Mouse (Mus musculus) liver, postnatal 0 days (tissue): ENCODE results near the gene Atxn1.

Experiments
- CTCF ChIP-seq: sonication (generic); IDR thresholded peaks from 2 replicates; pipeline ENCODE4 v1.5.1; 2016; ENCODE audit warnings: antibody characterized with exemption, low read depth
- EP300 ChIP-seq: IDR thresholded peaks from 2 replicates; pipeline ENCODE4 v1.6.1; 2016; ENCODE audit warnings: antibody characterized with exemption, low read depth, mild to moderate bottlenecking

- no peak for TF ChIP-seq CTCF
- TF ChIP-seq EP300: no peak
Measured at GRCm38 (mm10) chr13:45828035-45828434, 136.8 kb downstream of the Atxn1 start.
